Mouse (Mus musculus) duodenum, adult 2 months (tissue): ENCODE results near the gene Adamts3. TPM values are rescaled to one million over a fixed set of nuclear protein-coding genes. Genes with fewer than 3 reads are reported as not detected.

ENCODE experiments used
- polyA plus RNA-seq: library from polyadenylated mRNA; depleted of rRNA; stranded (reverse); fragments of >200 nt; gene quantifications from 2 replicates; pipeline ENCODE4 v1.2.3, GENCODE M21; 2012; ENCODE audit warnings: low replicate concordance; rRNA removed

The Adamts3 gene
- polyA plus RNA-seq, result 0.08 and 0.15 TPM in 2 replicates

GRCm38 (mm10) chr5:89883051-89883907 lies at the start of gene Adamts3:
Gene Adamts3, minus strand, starts transcription at chr5:89883334.

